Mouse (Mus musculus) myocyte (in vitro differentiated cells): ENCODE measurements around the gene Ppp2r5e.

Experiments used
- MAX ChIP-seq: IDR thresholded peaks from one replicate; pipeline ENCODE4 v1.6.1; 2011; ENCODE audit warnings: low read depth, mild to moderate bottlenecking, control low read depth
- MYOG ChIP-seq, 3 experiments: IDR thresholded peaks; one replicate each; pipeline ENCODE4 v1.6.1; 2011; ENCODE audit warnings: control low read depth in 2 of 3, low read depth in 2 of 3, mild to moderate bottlenecking in 2 of 3; ENCODE audit not compliant: insufficient read length in 2 of 3, control insufficient read depth in 1 of 3, insufficient read depth in 1 of 3
- POLR2A ChIP-seq: IDR thresholded peaks from one replicate; pipeline ENCODE4 v1.6.1; 2011; ENCODE audit warnings: low read depth, mild to moderate bottlenecking, control low read depth, moderate library complexity; ENCODE audit not compliant: insufficient read length
- TCF12 ChIP-seq: IDR thresholded peaks from one replicate; pipeline ENCODE4 v1.6.1; 2011; ENCODE audit warnings: mild to moderate bottlenecking, control low read depth; ENCODE audit not compliant: poor library complexity, insufficient read depth, severe bottlenecking

GRCm38 (mm10) chr12:75448921-75449320 is 147.1 kb downstream of the Ppp2r5e start:
- no peak for TF ChIP-seq POLR2A
- no peak for TF ChIP-seq MYOG (IDR thresholded peaks at IDR 0.05; ENCODE audit: control insufficient read depth in 1 of 3, insufficient read depth in 1 of 3, insufficient read length in 2 of 3, low read depth in 2 of 3)
- TF ChIP-seq MAX: no peak
- TF ChIP-seq TCF12: no peak
